Mouse (Mus musculus) R1 (cell line): ENCODE measurements around the gene Zbtb9.
A peak's percentile ranks its signal among the peaks of the same experiment; 100 is the strongest.

Source experiments
- DNase-seq: peaks from one replicate; pipeline ENCODE4 v3.0.0-alpha.2; 2018; ENCODE audit warnings: low read depth, low spot score

Gene Zbtb9

DNA sequence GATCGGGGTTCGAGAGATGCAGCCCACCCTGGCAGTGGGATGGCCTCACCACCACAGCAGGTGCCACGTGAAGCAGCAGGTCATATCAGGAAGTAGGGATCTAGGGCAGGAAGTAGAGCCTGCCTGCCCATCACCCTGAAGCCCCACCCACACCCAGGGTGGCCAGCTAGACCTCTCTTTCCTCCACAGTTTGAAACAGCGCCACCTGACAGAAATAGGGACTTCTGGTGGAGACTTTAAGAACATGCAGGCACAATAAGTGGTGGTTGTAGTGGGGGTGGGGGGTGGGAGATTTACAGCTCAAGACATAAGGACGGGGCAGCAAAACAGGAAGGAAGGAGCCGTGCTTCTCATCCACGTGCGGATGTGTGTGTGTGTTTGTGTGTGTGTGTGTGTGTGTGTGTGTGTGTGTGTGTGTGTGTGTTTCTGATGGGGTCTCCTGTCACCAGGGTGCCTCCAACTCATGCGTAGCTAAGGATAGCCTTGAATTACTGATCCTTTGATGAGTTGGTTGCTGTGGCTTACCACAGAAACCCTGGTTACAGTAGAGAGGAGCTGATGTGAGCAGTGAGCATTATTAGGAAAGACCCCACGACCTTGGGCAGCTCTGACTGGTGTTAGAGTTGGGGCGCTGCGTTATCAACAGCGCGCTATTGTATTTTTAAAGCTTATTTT, 39.2 kb downstream of the Zbtb9 start:
- peak; percentile 88 for DNase-seq

DNA sequence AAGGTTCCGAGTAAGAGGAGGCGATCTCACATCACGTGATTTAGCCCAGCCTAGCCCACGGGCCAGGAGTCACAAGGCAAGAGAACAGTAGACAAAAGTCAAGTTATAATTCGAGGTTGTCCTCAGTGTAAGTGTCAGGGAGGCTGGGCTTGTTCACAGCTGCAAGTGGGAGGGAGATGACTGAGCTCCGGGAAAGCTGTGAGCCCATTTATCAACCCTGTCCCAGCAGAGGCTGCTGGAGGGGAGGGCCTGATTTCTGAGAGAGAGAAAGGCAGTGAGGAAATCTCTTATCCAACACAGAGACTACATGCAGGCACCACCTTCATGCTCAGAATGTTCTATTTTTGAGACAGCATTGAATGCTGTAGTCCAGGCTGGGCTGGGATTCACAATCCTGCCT, 39.9 kb downstream of the Zbtb9 start:
- no peak for DNase-seq

DNA sequence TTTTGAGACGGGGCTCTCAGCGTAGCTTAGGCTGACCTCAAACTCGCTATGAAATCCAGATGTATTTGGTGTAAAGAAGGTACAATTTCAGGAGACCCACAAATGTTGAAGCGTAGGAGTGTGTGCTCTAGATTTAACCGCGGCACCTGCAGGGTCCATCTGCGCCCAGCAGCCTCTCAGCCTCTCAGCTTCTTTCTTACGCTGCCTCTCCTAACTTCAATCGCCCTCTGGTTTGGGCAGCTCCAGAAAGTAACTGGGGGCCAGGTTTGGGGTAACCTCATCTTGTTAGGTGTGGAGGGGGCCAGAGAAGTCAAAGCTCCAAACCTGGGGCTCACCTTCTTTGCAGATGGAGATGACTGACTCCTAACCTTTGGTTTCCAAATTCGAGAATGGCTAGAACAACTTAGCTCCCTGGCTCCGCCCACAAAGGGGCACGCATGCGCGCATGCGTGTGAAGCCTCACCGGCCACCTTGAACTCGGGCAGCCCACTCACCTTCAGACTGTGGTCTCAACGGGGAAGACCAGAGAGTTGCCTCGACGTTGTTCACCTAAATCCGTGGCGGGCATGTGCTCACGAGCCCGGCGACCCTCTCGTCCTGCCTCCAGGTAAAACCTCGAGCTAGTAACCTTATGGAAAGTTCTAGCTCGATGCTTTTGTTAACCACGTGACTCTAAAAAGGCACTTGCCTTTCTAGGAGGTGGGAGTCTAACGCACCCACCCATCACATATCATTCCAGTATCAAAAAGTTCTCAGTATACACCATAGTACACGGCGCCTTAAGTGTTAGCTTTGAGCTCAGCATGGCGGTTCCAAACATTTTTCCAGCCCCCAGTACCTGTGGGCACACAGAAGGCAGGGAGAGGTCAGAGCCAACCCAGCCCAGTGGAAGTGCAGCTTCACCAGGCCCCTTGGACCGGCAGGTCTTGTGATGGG, 44.9 kb downstream of the Zbtb9 start:
- peak; percentile 94 for DNase-seq

DNA sequence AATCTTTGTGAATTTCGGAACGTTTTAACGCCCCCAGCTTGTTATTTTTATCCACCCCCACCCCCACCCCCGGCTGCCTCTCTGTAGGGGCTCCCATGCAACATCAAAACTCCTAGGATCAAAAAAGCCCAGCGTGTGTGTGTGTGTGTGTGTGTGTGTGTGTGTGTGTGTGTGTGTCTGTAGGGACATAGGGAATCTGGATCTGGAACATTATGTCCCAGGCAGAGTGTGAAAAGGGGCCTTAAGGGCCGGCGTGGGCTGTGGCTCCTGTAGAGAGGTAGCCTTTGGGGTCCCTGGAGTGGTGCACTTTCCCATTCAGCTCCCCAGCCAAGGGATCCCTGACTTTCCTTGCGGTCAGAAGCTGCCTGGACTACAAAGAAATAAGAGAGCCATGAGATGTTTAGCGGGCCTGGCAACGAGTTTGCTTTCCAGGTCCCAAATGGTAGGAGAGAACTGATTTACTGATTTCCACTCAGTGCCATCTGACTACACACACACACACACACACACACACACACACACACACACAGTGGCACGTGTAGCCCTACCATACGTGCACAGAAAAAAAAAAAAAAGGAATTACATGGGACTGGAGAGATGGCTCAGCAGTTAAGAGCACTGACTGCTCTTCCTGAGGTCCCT, 45.7 kb downstream of the Zbtb9 start:
- DNase-seq: no peak

DNA sequence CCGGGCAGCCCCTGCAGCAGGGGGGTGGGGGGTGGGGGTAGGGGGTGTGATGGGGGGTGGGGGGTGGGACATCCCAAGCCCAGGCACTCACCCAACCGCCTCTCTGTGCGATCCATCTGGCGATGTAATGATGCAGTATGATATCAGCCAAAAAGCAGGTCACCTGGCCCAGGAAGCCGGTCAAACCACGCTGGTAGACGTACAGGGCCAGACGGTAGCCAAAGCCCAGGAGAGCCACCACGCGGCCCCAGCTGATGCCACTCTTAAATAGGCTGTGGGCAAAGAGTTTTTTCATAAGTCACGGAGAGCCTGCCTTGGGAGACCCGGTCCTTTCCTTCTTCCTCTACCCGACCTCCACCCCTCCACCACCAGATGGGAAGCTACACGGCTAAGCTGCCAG, 48.1 kb downstream of the Zbtb9 start:
- DNase-seq: no peak

DNA sequence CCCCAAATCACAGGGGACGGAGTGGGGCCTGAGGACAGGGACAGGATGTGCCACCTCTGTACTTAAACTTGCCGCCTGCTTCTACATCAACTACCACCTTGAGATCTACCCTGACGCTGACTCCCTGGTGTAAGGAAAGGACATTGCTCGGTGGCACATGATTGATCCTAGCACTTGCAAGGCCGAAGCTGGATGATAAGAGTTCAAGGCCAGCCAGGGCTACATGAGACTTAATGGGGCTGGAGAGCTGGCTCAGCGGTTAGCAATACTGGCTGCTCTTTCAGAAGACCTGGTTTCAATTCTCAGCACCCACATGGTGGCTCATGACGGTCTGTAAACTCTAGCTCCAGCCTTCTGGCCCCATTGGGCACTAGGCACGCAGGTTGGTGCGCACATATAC, 48.8 kb downstream of the Zbtb9 start:
- no peak for DNase-seq

DNA sequence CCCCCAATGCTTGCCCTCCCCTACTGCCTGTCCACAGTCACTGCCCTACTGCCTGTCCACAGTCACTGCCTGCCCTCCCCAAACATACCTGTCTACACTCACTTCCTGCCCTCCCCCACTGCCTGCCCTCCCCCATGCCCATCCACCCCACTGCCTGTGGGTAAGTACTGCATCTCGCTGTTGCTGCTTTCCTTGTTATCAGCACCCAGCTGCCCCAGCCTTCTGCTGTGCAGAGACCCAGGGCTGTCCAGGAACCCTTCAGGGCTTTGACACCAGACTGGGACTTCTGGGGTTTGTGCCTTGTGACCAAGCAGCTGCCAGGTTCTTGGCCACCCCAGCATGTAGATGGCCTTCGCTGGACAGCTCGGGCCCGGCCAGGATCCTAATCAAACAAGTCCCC, 50.4 kb downstream of the Zbtb9 start:
- no peak for DNase-seq

DNA sequence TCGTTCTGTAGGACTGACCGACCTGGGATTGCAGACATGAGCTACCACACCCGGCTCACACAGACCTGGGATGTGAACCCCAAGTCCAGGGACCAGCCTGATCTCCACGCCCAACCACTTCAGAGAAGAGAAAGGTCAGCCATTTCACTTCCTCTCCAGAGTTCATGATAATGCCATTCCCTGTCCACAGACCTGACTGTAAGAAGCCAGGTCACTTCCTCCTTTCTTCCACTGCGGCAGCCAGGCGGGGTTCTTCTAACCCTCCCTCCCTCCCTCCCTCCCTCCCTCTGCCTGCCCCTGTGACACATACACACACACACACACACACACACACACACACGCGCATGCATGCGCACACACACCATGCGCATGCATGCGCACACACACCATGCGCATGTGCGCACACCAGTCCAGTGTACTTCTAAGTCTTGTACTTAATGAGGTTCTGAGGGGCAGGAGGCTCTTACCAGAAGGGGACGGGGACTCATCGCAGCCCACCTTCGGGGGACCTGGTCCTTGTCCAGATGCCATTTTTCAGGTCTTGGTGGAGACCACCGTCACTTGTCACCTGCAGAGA, 52.4 kb downstream of the Zbtb9 start:
- no peak for DNase-seq

DNA sequence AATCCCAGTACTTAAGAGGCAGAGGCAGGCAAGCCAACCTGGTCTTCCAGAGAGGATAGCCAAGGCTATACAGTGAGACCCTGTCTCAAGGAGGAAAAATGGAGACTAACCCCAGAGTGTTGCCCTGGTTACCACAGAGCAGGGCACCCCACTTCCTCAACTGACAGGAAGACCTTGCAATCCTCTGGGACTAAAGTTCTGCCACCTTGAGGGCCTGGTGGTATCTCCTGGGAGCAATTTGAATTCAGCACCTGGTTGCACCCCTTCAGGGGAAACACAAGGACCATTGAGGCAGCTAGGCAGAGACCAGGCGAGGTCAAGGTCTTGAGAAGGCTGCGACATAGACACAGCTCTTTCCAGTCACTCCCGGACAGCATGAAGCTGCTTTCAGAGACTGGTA, 53.0 kb downstream of the Zbtb9 start:
- DNase-seq: no peak

DNA sequence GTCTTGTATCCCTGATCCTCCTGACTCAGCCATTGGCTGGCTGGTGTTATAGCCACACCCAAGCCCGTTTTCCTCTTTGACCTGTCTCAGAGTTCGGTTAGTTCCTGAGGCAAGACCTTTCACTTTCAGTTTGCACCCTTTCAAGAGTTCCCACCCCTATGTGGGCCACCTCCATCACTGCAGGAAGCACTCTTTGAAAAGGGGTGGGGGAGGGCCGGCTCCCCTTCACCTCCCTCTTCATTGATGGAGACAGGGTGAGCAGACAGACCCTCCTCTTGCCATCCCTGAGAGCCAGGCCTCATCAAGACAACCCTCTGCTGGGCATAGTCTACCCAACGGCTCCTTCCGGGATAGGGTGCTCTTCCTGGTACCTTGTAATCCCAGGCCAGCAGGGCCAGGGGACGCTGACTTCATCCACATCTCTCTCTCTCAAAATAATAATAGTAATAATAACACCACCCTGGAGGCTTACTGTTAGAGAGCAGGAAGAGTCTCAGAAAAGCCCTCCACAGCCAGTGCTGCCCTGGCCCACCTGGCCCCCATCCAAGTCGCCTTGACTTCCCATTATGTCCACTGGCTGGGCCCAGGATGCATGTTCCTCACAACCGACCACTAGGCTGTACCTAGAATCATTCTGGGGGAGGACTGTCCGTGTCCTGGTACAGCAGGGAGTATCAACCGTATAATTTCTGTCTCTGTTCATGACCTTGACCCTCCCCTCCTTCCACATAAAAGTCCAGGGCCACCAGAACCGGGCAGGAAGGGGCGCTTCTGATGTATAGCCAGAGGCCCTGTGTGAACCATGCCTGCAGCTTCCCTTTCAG, 54.7 kb downstream of the Zbtb9 start:
- no peak for DNase-seq

DNA sequence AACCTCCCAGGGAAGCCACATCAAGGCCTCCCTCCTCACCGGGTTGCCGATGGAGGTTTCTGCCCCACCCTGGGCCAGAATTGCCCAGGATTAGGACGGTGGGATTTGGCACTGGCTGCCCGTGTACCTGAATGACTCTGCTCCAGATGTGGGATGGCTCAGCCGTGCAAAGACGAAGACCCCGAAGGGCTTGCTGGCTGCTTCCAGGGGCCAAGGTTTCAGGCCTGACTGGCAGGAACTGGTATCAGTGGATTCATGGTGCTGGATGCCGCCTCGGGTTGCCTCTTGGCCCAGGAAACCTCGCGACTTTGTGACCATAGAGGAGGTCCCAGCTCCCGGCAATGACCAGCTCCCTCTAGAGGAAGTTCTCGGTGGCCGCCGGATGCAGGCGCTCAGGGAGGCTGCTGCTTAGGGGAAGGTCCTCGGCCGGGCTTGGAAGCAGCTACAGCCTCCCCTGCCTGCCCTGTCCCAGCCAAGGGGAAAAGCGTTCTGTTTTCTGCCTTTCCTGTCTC, 55.4 kb downstream of the Zbtb9 start:
- DNase-seq: peak; percentile 89

DNA sequence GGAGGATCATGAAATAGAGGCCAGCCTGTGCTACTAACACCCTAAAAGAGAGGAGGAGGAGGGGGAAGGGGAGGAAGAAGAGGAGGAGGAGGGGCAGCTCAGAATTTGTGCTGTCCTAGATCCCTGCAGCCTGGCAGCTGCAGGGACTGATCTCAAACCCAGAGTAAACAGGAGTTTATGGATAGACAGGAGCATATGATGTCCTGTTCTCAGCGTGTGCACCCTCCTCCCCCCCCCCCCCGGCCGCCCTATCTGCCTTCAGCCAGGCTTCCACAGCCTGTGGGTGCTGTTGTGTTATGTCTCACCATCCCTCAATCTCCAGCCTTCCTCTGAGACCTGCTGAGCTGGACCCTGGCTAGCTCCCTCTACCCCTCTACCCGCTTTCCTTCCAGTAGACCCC, 55.9 kb downstream of the Zbtb9 start, which contains the start of gene Bak1:
Gene Bak1 (minus strand): TSS at position 101 of the 400 bp plus-strand sequence.
- DNase-seq: no peak

DNA sequence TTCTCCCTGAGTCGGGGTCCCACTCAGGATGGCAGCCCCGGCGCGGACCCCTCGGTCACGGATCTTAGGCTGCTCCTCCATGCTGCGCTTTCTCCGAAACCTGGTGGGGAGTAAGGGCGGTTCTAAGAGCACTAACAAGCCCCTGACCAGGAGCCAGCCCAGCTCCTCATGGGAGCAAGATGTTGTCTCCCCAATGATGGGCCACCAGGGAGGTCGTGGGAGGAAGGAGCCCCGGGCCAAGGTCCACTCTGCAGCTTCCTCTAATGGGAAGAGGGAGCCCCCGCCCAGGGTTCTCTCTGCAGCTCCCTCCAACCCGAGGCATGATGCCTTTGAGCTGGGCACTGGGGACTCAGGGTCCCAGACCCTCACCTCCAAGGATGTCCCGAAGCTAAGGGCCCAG, 56.5 kb downstream of the Zbtb9 start:
- no peak for DNase-seq

DNA sequence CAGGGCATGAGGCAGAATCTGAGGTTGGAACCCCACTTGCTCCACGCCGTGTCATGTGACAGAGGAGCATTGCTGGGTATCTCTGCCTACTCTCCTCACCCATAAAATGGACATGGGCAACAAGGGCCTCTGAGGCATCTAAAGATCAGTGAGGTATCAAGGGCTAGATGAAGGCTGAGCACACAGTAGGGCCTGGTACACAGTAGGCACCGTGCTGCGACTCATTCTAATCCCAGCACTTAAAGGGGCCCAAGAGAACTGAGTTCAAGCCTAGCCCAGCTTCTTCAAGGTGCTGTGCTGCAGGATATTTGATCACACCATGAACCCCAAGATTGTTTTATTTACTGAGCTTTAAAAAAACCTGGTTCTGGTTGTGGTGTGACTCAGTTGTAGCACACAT, 57.9 kb downstream of the Zbtb9 start:
- DNase-seq: no peak

DNA sequence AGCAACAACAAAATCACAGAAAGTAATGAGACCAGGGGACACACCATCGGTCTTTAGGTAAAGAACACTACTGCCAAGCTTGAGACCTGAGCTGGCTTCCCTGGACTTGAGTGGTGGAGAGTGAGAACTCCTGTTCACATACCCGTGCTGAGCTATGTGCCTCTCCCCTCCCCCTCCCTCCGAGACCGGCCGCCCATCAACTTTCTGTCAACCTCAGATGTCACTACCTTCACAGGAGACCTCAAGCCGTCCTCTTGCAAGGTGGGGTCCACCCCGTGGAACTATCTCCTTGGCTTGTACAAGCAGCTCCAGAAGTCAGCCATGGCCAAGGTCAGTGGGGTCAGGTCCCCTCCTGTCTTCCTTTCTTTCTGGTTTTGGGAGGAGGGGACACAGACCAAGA, 59.4 kb downstream of the Zbtb9 start:
- DNase-seq: no peak

DNA sequence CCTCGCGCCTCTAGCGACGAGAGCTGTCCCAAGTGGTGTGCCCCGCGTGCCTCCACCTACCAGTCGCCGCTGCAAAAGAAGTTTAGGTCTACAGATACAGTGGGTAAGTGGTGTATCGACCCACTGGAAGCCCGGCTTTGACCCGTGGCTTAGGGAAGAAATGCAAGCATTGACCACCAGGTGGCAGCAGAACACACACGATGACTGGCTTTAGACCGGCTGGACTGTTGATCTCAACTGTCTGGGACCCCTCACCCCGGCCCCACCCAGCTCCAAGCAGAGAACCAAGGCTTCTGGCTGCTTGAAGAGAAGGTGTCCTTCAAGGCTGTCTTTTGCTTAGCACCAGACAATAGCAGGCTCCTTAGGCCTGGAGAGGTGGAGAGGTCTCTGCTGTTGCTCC, 59.9 kb downstream of the Zbtb9 start:
- DNase-seq: peak; percentile 95

DNA sequence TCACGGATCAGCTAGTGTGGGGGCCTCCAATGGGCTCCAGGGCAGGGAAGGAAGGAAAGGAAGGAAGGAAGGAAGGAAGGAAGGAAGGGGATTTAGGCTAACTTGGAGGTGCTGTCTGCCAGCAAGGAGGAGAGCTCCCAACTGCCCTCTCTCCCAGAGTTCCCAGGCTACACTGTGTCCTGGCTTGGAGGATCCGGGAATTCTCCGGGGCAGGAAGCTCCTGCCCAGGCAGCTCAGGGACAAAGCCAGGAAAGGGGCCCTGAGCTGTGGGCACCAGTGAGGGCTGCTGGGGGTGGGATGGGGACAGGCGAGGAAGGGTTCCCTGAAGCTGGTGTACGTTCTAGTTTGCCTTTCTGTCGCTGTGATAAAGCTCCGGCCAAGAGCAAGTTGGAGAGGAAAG, 63.5 kb downstream of the Zbtb9 start:
- DNase-seq: no peak

DNA sequence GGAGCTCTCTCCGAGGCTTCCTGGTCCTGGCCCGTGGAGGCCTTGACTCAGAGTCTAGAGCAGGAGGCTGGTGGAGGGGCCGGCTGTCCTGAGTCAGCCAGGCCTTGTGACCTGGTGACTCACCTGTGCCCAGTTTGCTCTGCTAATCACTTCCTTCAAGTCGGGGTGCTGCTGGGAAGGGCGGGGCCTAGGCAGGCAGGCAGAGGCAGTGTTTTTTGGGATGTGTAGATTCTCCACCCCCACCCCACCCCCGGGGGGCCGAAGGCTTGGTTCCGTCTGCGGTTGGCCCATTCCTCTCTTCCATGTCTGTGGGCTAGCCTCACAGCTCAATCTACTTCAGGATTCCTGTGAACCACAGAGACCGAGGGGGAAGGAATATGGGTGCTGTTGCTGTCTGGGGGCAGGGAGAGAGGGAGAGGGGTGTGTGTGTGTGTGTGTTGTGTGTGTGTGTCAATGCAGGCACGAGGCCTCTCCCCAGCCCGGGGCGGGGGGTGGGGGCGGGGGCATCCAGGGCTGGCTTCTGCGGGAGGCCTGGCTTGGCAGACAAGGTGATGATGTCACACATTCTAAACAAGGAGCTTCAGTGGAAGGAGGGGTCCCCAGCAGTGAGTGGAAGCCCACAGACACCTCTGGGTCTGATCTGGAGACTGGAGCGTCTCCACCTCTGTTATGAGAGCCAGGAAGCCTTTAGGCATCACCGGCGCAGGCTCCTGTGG, 65.5 kb downstream of the Zbtb9 start:
- peak; percentile 91 for DNase-seq

DNA sequence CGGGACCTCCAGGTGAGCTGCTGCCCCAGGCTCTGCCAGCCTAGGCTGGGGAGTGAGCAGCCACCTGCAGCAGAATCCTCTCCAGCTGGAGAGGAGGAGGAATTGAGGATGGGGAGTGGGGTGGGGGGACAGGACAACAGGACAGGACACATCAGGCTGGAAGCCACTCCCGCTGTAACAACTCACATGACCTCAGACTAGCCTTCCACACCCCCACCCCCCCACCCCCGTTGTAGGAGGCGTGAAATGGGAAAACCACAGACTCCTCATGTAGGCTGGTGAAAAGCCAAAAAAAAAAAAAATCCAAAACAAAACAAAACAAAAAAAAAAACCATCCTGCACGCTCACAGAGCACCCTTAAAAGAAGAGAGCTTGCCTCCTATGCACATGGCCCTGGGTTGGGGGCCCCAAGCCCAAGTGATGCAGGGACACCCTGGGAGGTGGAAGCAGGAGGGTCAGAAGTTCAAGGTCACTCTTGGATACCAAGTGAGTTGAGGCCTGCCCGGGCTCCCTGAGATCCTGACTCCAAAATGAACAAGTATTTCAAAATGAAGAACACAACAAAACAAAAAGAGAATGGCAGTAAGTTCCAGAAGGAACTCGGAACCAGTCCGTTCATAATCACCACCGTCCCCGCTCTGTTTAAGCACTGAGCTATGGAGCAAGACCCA, 66.6 kb downstream of the Zbtb9 start:
- peak; percentile 93 for DNase-seq
